Mouse (Mus musculus) heart, postnatal 14 days (tissue): ENCODE measurements around the gene Evpl. TPM values are rescaled to one million over a fixed set of nuclear protein-coding genes. Genes with fewer than 3 reads are reported as not detected.
"Not testable (repeated sequence)": the region's sequence is repeated elsewhere in the genome, so short reads cannot be mapped to it uniquely, and the experiment has no call there.

Experiments
- DNase-seq, 2 experiments: peaks; one replicate each; pipeline ENCODE4 v3.0.0; 2021 to 2022
- intact Hi-C: fragments of 180-260 bp; cut with DNase I; formaldehyde crosslinking; loops from one replicate; pipeline ENCODE4 v1.15.1; 2025
- long read RNA-seq, 2 experiments: library from polyadenylated mRNA; stranded (forward); transcript quantifications; one replicate each; pipeline ENCODE4 v2.0.0; 2021
- total RNA-seq, 2 experiments: library from RNA; stranded (reverse); gene quantifications; 2 replicates each; pipeline ENCODE4 v1.2.3; 2021

The Evpl gene
- total RNA-seq: under 1 TPM; 0.83 to 0.93 TPM
- long read RNA-seq, experiment 1: 0 reads
- long read RNA-seq, experiment 2, full-length matches to known transcripts: 1 of 2 reads
- long read RNA-seq, experiment 2, partial matches to known transcripts: 0 of 2 reads
- long read RNA-seq, experiment 2, other reads (novel, unspliced or antisense): 1 of 2 reads

DNA sequence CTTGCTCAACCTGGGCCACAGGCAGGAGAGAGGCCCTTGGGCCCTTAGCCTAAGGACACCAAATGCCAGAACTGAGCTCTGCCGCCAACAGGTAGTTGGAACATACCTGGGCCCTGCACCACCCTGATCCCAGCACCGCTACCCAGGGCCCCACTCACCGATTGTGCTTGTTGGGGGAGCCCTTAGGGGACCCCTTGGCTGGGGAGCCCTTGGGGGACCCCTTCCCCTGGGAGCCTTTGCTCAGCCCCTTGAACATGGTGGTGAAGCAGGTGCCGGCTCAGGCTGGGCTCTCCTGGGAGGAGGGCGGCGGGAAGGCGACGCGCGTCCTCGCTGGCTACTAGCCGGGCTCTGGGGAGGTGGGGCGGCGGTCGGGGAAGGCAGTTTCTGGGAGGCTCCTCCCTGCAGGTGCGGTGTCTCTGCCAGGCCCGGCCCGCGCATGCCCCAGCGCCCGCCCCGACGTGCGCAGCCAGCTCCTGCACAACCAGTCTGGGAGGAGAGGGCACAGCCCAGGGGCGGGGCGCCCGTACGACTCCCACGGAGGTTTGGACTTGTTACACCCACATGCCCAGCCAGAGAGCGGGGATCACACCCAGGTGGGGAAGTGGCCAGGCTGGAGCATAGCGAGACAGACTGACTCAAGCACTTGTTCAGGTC, at the start of gene Evpl:
Gene Evpl, minus strand, starts transcription at position 336 of the 654 bp plus-strand sequence.
- intact Hi-C loops: no loop called here
- DNase-seq: peak; percentile 31 to 45

DNA sequence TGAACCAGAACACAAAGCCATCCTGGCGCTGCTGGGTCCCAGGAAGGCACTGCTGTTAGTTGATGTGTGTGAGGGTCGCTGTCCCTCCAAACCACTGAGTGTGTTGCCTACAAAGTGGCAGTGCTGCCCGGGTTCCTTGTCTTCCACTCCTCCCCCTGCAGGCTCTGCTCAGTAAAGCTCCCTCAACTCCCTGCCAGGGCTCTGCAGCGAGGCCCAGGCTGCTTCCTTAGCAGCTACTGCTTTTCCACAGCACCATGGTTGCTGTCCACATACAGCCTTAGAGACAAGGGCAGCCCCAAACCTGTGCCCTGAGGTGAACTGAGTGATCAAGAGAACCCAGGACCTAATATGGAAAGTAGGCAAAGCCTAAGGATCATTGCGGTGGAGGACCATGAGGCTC, 49.5 kb upstream of the Evpl start:
- DNase-seq: no peak
- intact Hi-C loops: no loop called here

DNA sequence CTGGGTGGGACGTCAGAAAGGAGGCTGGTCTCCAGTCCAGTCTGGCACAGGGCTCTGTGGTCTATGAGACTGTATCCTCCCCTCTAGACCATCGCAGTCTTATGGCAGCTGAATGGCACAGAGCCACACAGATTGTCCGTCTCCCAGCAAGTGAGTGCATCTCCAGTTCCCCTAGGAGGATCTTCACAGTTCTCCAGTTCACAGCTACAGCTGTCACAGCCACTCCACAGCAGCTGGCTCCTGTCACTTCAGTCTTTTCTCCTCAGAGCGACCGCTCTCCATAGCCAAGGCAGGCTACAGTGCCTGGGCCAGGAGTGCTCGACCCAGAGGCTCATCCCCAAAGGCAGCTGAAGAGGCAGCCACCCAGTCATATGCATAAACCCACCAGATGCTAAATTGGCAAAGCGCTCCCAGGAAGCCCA, 47.9 kb upstream of the Evpl start:
- peak; percentile 45 to 66 for DNase-seq
- intact Hi-C loops: no loop called here

DNA sequence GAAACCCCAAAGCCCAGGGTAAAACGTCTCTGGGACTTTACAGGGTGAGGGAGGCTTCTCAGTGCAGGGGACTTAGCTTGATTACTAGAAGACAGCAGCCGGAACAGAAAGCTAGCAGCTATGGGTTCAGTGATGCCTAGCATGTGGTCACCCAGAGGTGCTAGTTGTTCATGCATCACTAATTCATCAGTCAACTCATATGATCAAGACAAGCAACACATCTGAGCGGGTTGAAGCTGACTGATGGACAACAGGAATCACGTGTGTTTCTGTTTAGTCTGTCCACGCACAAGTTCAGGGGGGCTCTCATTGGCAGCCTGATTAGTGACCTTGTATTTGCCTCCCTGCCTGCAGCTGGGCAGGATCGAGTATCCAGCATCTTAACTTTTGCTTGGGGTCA, 46.1 kb upstream of the Evpl start:
- intact Hi-C loops: no loop called here
- no peak for DNase-seq

DNA sequence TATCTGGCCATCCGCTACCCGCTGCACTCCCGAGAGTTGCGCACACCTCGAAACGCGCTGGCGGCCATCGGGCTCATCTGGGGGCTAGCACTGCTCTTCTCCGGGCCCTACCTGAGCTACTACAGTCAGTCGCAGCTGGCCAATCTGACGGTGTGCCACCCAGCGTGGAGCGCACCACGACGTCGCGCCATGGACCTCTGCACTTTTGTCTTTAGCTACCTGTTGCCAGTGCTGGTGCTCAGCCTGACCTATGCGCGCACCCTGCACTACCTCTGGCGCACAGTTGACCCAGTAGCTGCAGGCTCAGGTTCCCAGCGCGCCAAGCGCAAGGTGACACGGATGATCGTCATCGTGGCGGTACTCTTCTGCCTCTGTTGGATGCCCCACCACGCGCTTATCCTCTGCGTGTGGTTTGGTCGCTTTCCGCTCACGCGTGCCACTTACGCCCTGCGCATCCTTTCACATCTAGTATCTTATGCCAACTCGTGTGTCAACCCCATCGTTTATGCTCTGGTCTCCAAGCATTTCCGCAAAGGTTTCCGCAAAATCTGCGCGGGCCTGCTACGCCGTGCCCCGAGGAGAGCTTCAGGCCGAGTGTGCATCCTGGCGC, 45.1 kb upstream of the Evpl start:
- intact Hi-C loops: no loop called here
- no peak for DNase-seq

DNA sequence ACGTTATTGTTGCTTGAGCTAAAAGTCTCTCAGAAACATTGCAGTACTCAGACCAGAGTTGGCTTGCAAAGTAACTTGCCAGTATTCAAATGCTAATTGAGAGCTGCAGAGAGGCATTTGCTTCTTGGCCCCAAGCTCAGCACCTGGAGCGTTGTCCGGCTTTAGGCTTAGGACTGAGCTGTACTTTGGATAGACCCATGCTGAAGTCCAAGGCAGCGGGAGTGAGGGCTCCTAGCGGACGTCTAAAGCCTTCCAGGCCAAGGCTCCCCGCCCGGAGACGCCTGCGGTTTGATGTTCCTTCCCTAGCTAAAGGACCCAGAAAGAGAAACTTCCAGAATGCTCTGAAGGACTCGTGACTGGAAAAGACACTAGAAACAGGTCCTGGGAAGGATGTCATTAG, 44.2 kb upstream of the Evpl start:
- intact Hi-C loops: no loop called here
- DNase-seq: no peak

DNA sequence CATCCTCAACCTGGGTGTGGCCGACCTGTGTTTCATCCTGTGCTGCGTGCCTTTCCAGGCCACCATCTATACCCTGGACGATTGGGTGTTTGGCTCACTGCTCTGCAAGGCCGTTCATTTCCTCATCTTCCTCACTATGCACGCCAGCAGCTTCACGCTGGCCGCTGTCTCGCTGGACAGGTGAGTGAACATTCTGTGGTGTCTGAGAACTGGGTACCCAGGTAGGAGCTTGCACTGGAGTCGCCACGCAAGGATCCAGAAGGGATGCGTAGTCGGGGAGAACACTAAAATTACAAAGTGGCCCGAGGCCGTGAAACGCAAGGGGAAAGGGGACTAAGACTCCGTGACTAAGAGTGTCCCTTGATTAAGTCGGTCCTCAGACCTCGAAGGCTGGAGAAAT, 43.8 kb upstream of the Evpl start:
- no peak for DNase-seq
- intact Hi-C loops: no loop called here

DNA sequence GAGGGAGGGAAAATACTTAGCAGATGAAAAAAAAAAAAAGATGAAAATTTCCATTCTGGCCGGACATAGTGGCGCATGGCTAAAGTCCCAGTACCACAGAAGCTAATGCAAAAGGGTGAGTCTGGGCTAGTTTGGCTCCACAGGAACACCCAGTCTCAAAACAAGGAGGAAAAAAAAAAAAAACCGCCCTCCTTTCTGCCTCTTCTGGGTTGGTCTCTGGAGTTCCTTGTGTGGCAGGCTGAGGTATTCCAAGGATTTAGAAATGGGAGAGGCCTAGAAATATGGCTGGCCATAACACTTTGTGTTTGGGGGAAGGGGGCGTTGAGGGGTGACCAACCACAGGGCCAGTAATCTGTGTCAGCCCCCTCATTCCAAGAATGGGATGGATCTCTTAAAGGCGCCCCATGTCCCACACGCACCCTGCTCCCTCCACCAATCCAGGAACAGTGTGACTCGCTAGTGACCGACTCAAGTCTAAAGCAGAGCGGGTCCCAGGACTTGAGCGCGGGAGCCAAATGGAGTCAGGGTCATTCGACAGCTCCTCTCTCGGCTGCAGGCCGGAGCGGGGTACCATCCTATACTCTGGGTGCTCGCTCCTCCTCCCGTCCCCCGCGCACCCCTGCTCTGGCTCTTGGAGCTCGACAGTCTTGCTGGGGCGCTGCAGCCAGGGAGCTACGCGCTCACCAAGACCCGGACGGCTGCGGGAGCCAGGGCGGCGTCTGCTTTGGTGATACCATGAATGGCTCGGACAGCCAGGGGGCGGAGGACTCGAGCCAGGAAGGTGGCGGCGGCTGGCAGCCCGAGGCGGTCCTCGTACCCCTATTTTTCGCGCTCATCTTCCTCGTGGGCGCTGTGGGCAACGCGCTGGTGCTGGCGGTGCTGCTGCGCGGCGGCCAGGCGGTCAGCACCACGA, 43.1 kb upstream of the Evpl start, which contains the start of gene Galr2:
Gene Galr2, plus strand, starts transcription at position 189 of the 913 bp plus-strand sequence.
- intact Hi-C loops: no loop called here
- DNase-seq: no peak

DNA sequence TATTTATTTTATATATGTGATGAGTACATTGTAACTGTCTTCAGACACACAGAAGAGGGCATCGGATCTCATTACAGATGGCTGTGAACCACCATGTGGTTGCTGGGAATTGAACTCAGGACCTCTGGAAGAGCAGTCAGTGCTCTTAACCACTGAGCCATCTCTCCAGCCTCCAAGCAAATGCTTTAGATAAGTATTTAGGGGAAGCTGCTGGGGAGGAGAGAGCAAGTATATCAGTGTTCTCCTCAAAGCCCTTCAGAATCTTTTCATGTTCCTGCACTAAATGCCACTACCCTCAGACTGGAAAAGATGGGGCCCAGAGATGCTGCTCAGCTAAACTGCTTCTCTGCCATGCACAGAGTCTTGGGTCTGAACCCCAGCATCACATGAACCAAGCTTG, 39.3 kb upstream of the Evpl start:
- DNase-seq, intact Hi-C loops: not testable (repeated sequence)

DNA sequence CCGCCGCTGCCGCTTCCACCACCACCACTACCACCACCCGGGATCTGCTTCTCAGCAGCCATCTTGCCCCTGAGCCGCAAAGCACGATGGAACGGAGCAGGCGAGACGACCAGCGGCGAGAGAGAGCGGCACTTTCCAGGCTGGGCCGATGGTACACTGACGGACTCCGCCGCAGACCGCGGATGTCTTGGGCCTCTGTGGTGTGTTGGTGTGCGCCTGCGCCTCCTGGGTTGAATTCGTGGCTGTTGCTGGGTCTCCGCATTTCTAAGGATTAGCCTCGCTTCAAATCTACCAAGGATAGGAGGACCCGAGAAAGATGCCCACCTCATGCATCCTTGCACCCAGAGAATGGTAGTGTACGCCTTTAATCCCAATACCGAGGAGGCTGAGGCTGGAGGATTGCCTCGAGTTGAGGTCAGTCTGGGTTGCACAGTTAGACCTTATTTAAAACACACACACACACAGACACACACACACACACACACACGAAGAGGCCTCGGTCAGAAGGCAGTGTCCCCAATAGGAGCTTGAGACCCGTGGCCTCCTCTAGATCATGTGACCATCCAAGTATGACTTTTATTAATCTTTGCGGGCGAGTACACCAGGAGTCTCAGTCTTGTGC, 36.3 kb upstream of the Evpl start, which contains the start of gene Srp68:
Gene Srp68, minus strand, starts transcription at position 173 of the 622 bp plus-strand sequence.
- DNase-seq: peak; percentile 91 to 94
- intact Hi-C loops: no loop called here

DNA sequence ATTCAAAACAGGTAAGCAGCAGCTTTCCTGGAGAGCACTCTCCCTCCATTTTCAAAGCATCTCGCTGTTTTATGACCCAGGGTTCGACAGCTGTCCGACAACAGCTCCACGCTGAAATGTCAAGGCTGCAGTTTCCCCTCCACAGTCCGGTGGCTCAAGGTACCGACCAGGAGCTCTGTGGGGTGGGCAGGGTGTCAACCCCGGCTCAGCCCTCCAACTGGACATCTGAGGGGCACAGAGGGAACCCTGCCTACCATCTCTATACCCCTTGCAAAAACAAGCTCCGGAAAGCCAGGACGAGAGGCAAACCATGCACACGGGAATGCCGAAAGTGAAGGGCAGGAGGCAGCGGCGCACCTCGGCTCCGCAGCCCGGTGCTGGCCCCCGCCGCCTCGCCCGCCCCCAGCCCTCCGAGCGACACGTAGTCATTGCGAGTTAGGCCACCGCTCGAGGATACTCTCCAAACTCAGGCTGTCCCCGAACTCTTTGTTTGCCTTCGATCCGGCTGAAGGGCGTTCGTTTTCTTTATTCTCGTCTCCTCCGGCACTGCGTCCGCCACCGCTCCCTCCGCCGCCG, 35.7 kb upstream of the Evpl start:
- no peak for DNase-seq
- intact Hi-C loops: no loop called here

DNA sequence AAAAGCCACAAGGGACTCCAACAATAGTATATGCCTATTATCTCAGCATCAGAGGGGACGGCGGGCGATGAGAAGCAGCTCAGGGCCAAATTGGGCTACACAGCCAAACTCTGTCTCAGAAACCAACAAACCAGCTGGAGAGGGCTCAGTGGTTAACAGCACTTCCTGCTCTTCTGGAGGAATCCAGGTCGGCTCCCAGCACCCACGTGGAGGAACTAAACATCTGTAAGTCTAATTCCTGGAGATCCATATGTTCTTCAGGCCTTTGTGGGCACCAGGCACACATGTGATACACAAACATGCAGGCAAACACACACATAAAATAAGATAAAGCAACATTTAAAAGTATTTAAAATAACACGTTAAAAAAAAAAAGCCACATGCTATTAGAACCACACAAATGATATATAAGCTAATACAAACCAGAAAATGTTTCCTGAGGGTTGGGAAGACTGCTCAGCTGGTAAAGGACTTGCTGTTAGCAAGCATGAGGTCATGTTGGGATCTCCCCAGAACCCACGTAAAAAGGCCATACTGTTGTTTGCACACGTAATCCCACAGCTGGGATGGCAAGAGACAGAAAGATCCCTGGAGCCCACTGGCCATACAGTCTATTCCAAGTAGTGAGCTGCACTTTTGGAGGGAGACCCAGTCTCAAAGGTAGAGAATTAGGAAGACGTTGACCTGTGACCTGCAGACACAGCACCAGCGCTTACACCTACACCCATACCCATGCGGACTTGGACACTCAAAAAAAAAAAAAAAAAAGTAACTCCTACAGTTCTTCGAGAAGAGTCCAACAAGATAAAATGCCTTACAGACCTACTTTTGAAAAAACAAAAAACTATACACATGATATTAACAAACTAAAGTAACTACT, 35.0 kb upstream of the Evpl start:
- intact Hi-C loops: no loop called here
- DNase-seq: no peak

DNA sequence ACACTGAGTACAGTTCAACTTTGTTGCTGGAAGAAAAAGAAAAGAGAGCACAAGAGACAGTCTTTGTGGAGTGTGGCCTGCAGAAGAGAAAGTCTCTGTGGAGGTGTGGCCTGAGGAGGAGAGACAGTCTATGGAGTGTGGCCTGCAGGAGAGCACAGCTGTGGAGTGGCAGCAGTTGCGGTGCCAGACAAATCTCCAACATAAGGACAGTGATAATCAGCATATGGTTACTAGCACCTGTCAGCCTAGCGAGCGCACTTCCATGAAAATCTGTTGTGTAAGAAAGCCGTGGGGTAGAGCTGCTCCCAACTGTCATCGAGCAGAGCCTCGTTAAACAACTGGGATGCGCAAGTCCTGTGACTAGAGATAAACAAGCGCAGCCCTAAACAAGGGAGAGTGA, 31.7 kb upstream of the Evpl start:
- DNase-seq: no peak
- intact Hi-C loops: no loop called here

DNA sequence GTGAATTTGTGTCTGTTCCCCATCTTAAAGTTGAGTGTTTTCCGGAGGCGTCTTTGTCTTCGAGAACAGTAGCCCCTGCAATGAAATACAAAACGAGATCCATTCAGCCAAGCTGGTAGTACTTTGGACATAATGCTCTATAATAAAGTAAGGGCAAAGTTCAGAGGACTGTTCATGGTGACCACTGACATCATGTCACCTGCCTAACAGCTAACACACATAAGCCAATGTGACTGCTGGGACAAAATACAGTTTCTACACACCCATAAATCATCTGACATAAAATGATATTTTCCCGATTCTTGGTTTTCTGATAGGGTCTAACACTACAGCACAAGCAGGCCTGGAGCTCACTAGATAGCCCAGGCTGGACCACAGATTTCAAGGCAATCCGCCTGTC, 30.4 kb upstream of the Evpl start:
- intact Hi-C loops: no loop called here

DNA sequence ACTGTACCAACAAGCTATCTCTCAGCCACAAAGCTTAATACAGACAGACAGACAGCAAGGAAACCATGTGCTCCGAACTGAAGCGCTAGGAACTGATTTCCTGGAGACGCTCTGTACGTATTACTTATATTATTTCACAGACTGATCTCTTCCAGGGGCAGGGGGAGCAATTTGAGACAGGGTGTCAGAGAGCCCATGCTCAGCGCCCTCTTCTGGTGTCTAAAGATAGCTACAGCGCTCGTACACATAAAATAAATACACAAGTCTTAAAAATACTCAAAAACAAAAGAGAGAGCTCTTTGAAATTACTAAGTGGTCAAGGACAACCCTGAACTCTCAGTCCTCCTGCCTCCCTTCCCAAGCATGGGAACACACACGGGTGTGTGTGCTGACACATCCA, 29.8 kb upstream of the Evpl start:
- intact Hi-C loops: no loop called here

More for the DNA sequence above, 30.4 kb upstream of the Evpl start:
- DNase-seq: no peak

DNA sequence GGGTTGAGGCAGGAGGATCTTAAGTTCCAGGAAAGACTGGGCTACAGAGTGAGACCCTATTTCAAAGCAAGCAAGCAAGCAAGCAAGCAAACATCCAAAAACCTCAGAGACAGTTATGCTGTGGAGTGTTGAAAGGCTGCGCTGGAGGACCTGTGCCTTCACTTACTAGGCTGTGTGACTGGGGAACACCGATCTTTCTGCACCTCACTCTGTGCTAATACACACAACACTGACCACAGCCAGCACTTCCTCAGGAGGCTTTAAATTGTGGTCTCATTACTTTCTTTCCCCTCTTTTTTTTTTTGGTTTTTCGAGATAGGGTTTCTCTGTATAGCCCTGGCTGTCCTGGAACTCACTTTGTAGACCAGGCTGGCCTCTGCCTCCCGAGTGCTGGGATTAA, 28.0 kb upstream of the Evpl start:
- intact Hi-C loops: no loop called here
- no peak for DNase-seq

More for the DNA sequence above, 29.8 kb upstream of the Evpl start:
- no peak for DNase-seq

DNA sequence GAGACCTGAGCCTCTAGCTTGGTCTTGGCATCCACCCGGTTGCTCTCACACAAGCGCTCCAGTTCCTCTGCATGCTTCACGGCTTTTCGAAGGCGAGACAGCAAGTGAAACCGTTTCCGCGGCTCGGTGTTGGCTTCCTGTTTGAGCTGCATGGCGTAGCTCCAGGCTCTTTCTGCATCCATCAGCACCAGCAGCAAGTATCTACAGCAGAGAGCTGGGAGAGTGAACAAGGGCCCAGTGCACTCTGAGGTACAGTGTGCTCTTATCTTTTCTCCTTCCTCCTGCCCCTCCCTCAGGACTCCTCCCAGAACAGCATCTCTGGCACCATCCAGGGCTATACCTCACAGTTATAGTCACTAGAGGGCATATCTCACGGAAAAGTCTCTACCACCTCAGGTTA, 27.5 kb upstream of the Evpl start:
- no peak for DNase-seq
- intact Hi-C loops: no loop called here

DNA sequence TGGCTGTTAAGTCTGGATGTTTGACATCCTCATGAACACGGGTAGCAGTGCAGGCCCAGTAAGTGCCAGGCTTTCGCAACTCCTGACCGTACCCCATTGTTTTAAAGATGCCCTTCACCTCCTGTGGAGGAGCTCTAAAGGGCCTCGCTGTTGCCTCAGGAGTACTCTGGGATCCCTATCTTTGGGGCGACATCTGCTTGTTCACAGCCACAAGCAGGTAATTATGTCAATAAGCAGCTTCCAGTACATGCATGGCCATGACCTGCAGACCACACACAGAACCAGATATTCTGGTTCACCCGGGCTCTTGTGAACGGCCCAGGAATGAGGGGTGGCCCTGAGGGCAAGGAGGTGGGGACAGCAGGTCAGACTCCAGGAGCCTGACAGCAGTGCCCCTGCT, 22.4 kb upstream of the Evpl start:
- no peak for DNase-seq
- intact Hi-C loops: no loop called here

DNA sequence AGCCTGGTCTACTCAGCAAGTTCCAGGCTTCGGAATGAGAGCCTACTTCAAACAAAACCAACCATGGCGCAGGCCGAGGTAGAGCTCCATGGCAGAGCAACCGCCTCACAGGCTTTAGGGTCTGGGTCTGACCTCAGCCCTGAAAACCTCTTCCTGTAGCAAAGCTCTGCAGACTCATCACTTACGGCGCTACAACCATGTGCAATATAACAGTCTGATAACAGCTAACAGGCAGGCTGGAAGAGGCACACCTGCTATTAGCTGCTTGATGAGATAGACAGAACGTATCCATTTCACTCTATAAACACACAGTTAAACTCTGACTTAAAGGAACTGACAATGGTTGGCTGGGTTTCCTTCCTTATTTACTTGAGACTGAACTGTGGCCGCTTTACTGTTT, 21.6 kb upstream of the Evpl start:
- intact Hi-C loops: no loop called here
- DNase-seq: no peak
